Mouse (Mus musculus): ENCODE results near the gene Ell2.

GRCm38 (mm10) chr13:75737991-75738390 lies 31.4 kb downstream of the Ell2 start:
- TF ChIP-seq CTCF (IDR thresholded peaks at IDR 0.05; ENCODE audit: low read depth) (no peak), EP300 (IDR thresholded peaks at IDR 0.05; ENCODE audit: low read depth) (no peak)
